Mouse (Mus musculus): ENCODE results near the gene Kcnma1.
A peak's percentile ranks its signal among the peaks of the same experiment; 100 is the strongest.

The Kcnma1 gene

GRCm38 (mm10) chr14:23848529-23849141 lies 165.7 kb downstream of the Kcnma1 start:
- DNase-seq (ENCODE audit: low spot score), result no peak

GRCm38 (mm10) chr14:23846706-23847105 lies 167.6 kb downstream of the Kcnma1 start:
- DNase-seq (ENCODE audit: low spot score), result no peak

GRCm38 (mm10) chr14:23842025-23842424 lies 172.3 kb downstream of the Kcnma1 start:
- no peak for DNase-seq (ENCODE audit: low spot score)

GRCm38 (mm10) chr14:23839613-23840012 lies 174.7 kb downstream of the Kcnma1 start:
- no peak for DNase-seq (ENCODE audit: low spot score)

GRCm38 (mm10) chr14:23835387-23836111 lies 178.7 kb downstream of the Kcnma1 start:
- DNase-seq (ENCODE audit: low spot score), result peak; percentile 47

- DNase-seq (ENCODE audit: low spot score), result peak; percentile 20
Measured at GRCm38 (mm10) chr14:23831284-23831683, 183.0 kb downstream of the Kcnma1 start.

- DNase-seq (ENCODE audit: low spot score), result no peak
Measured at GRCm38 (mm10) chr14:23830316-23830715, 184.0 kb downstream of the Kcnma1 start.

GRCm38 (mm10) chr14:23828711-23829320 lies 185.5 kb downstream of the Kcnma1 start:
- DNase-seq (ENCODE audit: low spot score), result no peak

GRCm38 (mm10) chr14:23824937-23825336 lies 189.4 kb downstream of the Kcnma1 start:
- no peak for DNase-seq (ENCODE audit: low spot score)

GRCm38 (mm10) chr14:23824267-23824666 lies 190.0 kb downstream of the Kcnma1 start:
- no peak for DNase-seq (ENCODE audit: low spot score)

- no peak for DNase-seq (ENCODE audit: low spot score)
Measured at GRCm38 (mm10) chr14:23817585-23817984, 196.7 kb downstream of the Kcnma1 start.

GRCm38 (mm10) chr14:23810081-23810480 lies 204.2 kb downstream of the Kcnma1 start:
- no peak for DNase-seq (ENCODE audit: low spot score)

GRCm38 (mm10) chr14:23809124-23809523 lies 205.2 kb downstream of the Kcnma1 start:
- no peak for DNase-seq (ENCODE audit: low spot score)

- no peak for DNase-seq (ENCODE audit: low spot score)
Measured at GRCm38 (mm10) chr14:23806378-23806777, 207.9 kb downstream of the Kcnma1 start.

GRCm38 (mm10) chr14:23796878-23797277 lies 217.4 kb downstream of the Kcnma1 start:
- no peak for DNase-seq (ENCODE audit: low spot score)

GRCm38 (mm10) chr14:23792674-23793073 lies 221.6 kb downstream of the Kcnma1 start:
- DNase-seq (ENCODE audit: low spot score), result no peak

- no peak for DNase-seq (ENCODE audit: low spot score)
Measured at GRCm38 (mm10) chr14:23792076-23792475, 222.2 kb downstream of the Kcnma1 start.

GRCm38 (mm10) chr14:23791261-23791691 lies 223.0 kb downstream of the Kcnma1 start:
- peak; percentile 69 for DNase-seq (ENCODE audit: low spot score)

- DNase-seq (ENCODE audit: low spot score), result no peak
Measured at GRCm38 (mm10) chr14:23786687-23787073, 227.6 kb downstream of the Kcnma1 start.

- DNase-seq (ENCODE audit: low spot score), result no peak
Measured at GRCm38 (mm10) chr14:23785921-23786686, 228.2 kb downstream of the Kcnma1 start.

- peak; percentile 11 for DNase-seq (ENCODE audit: low spot score)
Measured at GRCm38 (mm10) chr14:23782845-23783609, 231.3 kb downstream of the Kcnma1 start.

- no peak for DNase-seq (ENCODE audit: low spot score)
Measured at GRCm38 (mm10) chr14:23774542-23774941, 239.7 kb downstream of the Kcnma1 start.
